Mouse (Mus musculus) liver, adult 2 months (tissue): Measurements from ENCODE around the gene Arhgap18. TPM values are rescaled to one million over a fixed set of nuclear protein-coding genes. Genes with fewer than 3 reads are reported as not detected.

ENCODE experiments used
- DNase-seq: peaks from one replicate; pipeline ENCODE4 v3.0.0-alpha.2; 2011; ENCODE audit warnings: low read depth, low spot score; ENCODE audit errors: extremely low read depth
- H3K27ac ChIP-seq: fragments of 200-500 bp; replicated peaks from 2 replicates; pipeline ENCODE4 v1.5.1; 2012; ENCODE audit warnings: low read depth, mild to moderate bottlenecking, control low read depth, inconsistent platforms, low read length; ENCODE audit not compliant: insufficient read depth
- H3K27me3 ChIP-seq: fragments of 200-500 bp; 2 replicates; pipeline ENCODE4 v1.6.1; 2012; ENCODE audit warnings: mild to moderate bottlenecking, moderate library complexity, low read length, inconsistent platforms; ENCODE audit not compliant: control insufficient read depth, insufficient read depth
- H3K36me3 ChIP-seq: fragments of 200-500 bp; 2 replicates; pipeline ENCODE4 v1.6.1; 2012; ENCODE audit warnings: low read length, inconsistent platforms; ENCODE audit not compliant: control insufficient read depth, insufficient read depth
- H3K4me1 ChIP-seq: fragments of 200-500 bp; 2 replicates; pipeline ENCODE4 v1.6.1; 2011; ENCODE audit warnings: low read length; ENCODE audit not compliant: control insufficient read depth, insufficient read depth
- H3K4me3 ChIP-seq: fragments of 200-500 bp; 2 replicates; pipeline ENCODE4 v1.5.1; 2011; ENCODE audit warnings: low read depth, mild to moderate bottlenecking, control low read depth, low read length, moderate library complexity; ENCODE audit not compliant: insufficient read depth
- H3K79me2 ChIP-seq: fragments of 200-500 bp; 2 replicates; pipeline ENCODE4 v1.6.1; 2012; ENCODE audit warnings: inconsistent platforms, mild to moderate bottlenecking, low read length, moderate library complexity; ENCODE audit not compliant: control insufficient read depth, insufficient read depth
- H3K9ac ChIP-seq: fragments of 200-500 bp; 2 replicates; pipeline ENCODE4 v1.6.1; 2012; ENCODE audit warnings: low read depth, mild to moderate bottlenecking, control low read depth, inconsistent platforms, low read length
- CTCF ChIP-seq: fragments of 200-500 bp; IDR thresholded peaks from 2 replicates; pipeline ENCODE4 v1.5.1; 2011; ENCODE audit warnings: low read depth, low read length, control low read depth
- POLR2A ChIP-seq: fragments of 200-500 bp; IDR thresholded peaks from 2 replicates; pipeline ENCODE4 v1.6.1; 2011; ENCODE audit warnings: low read length, control low read depth; ENCODE audit not compliant: insufficient read depth; ENCODE audit errors: extremely low read depth
- WGBS: fragments of 180-500 bp; shearing (Covaris S2); methylation state at CpG from one replicate; pipeline ENCODE4 v1.1.7; 2018; 5-methylcytosine and 5-hydroxymethylcytosine counted together
- polyA plus RNA-seq: library from polyadenylated mRNA; depleted of rRNA; stranded (reverse); fragments of >200 nt; gene quantifications from 2 replicates; pipeline ENCODE4 v1.2.3, GENCODE M21; 2012
- total RNA-seq: library from RNA; depleted of rRNA; stranded (reverse); fragments of >200 nt; gene quantifications from 2 replicates; pipeline ENCODE4 v1.2.3, GENCODE M21; 2014

Arhgap18 gene
- total and polyA plus RNA-seq, 2 experiments: 1.5 to 12.2 TPM

DNA sequence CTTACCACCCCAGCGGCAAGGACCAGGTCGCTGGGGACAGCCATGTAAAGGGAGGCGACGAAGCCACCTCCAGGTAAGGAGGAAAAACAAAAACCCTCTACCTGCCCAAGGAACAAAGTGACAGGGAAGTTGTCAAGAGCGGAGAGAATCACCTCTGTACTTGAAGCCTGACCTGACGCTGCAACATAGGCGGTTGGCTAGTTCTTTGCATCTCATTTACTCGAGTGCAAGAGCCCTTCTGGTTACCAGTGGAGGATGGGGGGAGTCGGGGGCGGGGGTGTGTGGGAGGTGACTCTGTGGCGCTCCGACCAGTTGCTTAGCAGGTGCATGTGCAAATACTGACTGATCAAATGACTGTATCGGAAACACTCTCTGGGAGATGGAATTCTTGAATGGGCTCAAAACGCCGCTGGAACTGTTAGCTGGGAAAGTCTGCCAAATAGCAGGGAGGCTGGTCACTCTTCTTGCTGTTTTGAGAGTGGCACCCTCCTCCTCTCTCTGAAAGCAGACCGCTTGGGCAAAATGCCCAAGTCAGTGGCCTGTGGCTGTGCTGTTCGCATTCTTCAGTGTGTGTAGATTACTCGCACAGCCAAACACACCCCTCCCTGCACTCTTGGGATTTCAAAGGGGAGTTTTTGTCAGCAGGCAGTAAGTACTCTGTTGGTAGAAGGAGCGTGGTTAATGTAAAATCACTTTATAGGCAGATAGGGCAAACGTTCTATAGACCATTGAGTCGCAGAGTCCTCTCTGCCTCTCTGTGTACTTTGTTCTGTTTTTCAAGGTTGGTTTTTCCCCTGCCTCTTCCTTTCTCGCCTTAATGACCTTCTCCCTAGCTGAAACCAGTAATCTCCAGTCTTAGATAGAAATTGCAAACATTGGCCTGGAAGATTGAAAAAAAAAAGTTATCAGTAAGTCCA, 19.7 kb downstream of the Arhgap18 start:
- peak overlapping the region; percentile 64 for H3K4me3 ChIP-seq
- peaks cover 11% of the 10 kb centered on the region; the same call in 1 of the 2 replicates for H3K79me2 ChIP-seq
- no peak for TF ChIP-seq CTCF
- no peak for TF ChIP-seq POLR2A
- no peaks in the 10 kb centered on the region for H3K36me3 ChIP-seq
- H3K9ac ChIP-seq: peak overlapping the region; percentile 76
- DNase-seq: peak; percentile 81
- H3K27ac ChIP-seq: peak overlapping the region; percentile 79
- WGBS: under 1% methylated on average over 22 of the region's 22 CpGs
- peaks cover 7% of the 10 kb centered on the region for H3K4me1 ChIP-seq
- no peaks in the 10 kb centered on the region for H3K27me3 ChIP-seq

GRCm38 (mm10) chr10:26773541-26773940, 20.3 kb downstream of the Arhgap18 start:
- Histone ChIP-seq H3K9ac (no peak overlapping the region), H3K4me1 (peaks cover 7% of the 10 kb centered on the region), H3K79me2 (peaks cover 11% of the 10 kb centered on the region; the same call in 1 of the 2 replicates), H3K36me3 (no peaks in the 10 kb centered on the region), H3K4me3 (no peak overlapping the region), H3K27me3 (no peaks in the 10 kb centered on the region), H3K27ac (no peak overlapping the region)
- 30% methylated on average over 5 of the region's 5 CpGs for WGBS
- TF ChIP-seq CTCF: no peak
- no peak for TF ChIP-seq POLR2A
- DNase-seq: peak; percentile 53

GRCm38 (mm10) chr10:26774266-26774665, 21.0 kb downstream of the Arhgap18 start:
- Histone ChIP-seq H3K4me1 (peaks cover 7% of the 10 kb centered on the region), H3K79me2 (peaks cover 11% of the 10 kb centered on the region; the same call in 1 of the 2 replicates), H3K9ac (no peak overlapping the region), H3K36me3 (no peaks in the 10 kb centered on the region), H3K27me3 (no peaks in the 10 kb centered on the region), H3K27ac (no peak overlapping the region), H3K4me3 (no peak overlapping the region)
- DNase-seq: no peak
- WGBS: 54% methylated on average over 1 of the region's 1 CpGs
- TF ChIP-seq POLR2A: no peak
- no peak for TF ChIP-seq CTCF

- Histone ChIP-seq H3K79me2 (peaks cover 11% of the 10 kb centered on the region; the same call in 1 of the 2 replicates), H3K36me3 (no peaks in the 10 kb centered on the region), H3K9ac (no peak overlapping the region), H3K4me1 (peaks cover 9% of the 10 kb centered on the region), H3K4me3 (no peak overlapping the region), H3K27ac (no peak overlapping the region), H3K27me3 (no peaks in the 10 kb centered on the region)
- no peak for DNase-seq
- TF ChIP-seq POLR2A (no peak), CTCF (no peak)
Measured at GRCm38 (mm10) chr10:26776443-26776842, 23.2 kb downstream of the Arhgap18 start.

DNA sequence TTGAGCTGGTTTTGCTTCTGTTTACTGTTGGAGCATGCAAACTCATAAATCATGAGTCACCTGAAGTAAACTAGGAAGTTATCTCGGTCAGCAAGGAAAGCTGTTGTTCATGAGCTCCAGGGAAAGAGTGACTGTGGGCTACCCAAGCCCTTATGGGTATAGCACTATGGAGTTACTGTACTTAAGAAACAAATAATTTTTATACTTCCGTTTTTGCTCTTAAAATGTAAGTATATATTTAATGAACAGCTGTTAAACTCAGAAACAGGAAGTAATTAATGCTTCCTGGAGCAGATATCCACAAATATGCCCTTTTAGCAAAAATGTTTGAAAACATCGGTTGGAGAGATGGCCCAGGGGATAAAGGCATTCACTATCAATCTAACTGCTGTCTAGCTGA, 27.4 kb downstream of the Arhgap18 start:
- Histone ChIP-seq H3K9ac (no peak overlapping the region), H3K4me3 (no peak overlapping the region), H3K36me3 (no peaks in the 10 kb centered on the region), H3K27me3 (no peaks in the 10 kb centered on the region), H3K79me2 (peaks cover 8% of the 10 kb centered on the region; the same call in 1 of the 2 replicates), H3K4me1 (peaks cover 4% of the 10 kb centered on the region; the same call in 1 of the 2 replicates), H3K27ac (no peak overlapping the region)
- DNase-seq: no peak
- no peak for TF ChIP-seq CTCF
- no peak for TF ChIP-seq POLR2A
- WGBS: 65% methylated on average over 3 of the region's 3 CpGs

DNA sequence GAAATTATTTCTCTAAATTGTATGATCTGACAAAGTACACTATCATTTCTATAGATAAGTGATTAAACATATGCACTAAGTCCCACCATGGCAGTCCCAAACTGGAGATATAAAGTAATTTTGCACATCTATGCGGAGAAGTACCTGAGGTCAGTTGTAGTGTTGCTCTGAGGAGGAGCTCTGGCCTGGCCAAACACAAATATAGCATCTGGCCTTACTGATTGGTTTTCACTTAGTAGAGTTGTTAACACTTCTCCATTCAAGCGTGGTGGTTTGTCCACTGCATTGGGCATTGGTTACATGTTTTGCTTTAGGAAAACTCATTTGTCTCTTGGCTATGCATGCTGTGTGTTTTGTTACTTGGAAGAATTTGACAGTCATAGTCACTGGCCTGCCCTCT, 36.5 kb downstream of the Arhgap18 start:
- no peak overlapping the region for H3K4me3 ChIP-seq
- no peaks in the 10 kb centered on the region for H3K36me3 ChIP-seq
- 99% methylated on average over 2 of the region's 2 CpGs for WGBS
- no peaks in the 10 kb centered on the region; the same call in 1 of the 2 replicates for H3K4me1 ChIP-seq
- H3K27me3 ChIP-seq: no peaks in the 10 kb centered on the region
- peaks cover 15% of the 10 kb centered on the region; the same call in 1 of the 2 replicates for H3K79me2 ChIP-seq
- TF ChIP-seq CTCF (no peak), POLR2A (no peak)
- H3K9ac ChIP-seq: no peak overlapping the region
- DNase-seq: no peak
- no peak overlapping the region for H3K27ac ChIP-seq
